Mouse (Mus musculus): ENCODE results near the gene Galnt7. TPM values are rescaled to one million over a fixed set of nuclear protein-coding genes. Genes with fewer than 3 reads are reported as not detected.
A peak's percentile ranks its signal among the peaks of the same experiment; 100 is the strongest.

Galnt7 gene
- total and polyA plus RNA-seq, 3 experiments: 26.7 to 33.5 (median 32.7) TPM

DNA sequence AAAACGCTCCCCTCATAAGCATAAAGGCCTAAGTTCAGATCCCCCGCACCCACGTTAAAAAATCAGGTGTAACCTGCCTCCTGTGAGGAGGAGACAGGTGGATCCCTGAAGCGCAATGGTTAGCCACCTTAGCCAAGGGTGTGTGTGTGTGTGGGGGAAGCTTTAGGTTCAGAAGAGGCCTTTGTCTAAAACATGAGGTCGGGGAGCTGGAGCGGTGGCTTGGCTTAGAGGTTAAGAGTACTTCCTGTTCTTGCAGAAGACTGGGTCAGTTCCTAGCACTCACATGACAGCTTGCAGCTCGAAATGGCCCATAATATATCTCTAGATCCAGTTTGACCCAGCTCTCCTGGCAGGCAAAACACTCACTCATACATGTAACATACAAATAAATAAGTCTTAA is 60.2 kb downstream of the Galnt7 start:
- H3K36me3 ChIP-seq (replicated peaks in 1 of 2; ENCODE audit: control insufficient read depth in 1 of 2, insufficient read depth in 1 of 2, low read length in 1 of 2): peaks cover 0 to 7% of the 10 kb centered on the region in 2 experiments
- peak overlapping the region; percentile 14 for H3K4me2 ChIP-seq (ENCODE audit: insufficient read depth, low read depth, poor library complexity, severe bottlenecking)
- H3K27me3 ChIP-seq (replicated peaks): no peaks in the 10 kb centered on the region
- TF ChIP-seq ZMIZ1 (IDR thresholded peaks at IDR 0.05; ENCODE audit: low read depth, low read length) (no peak), ELF1 (IDR thresholded peaks at IDR 0.05; ENCODE audit: low read depth, low read length) (peak; percentile 73), POLR2A (IDR thresholded peaks at IDR 0.05; ENCODE audit: low read depth, low read length) (0 out of 2 replicates have a peak, but pooled peaks have one; percentile 15)
- in situ Hi-C loops (cut with MboI; ENCODE audit: low pct_ligation_motif_present, low pct_unique_long_range_greater_than_20kb, low sequenced_read_pairs) (loop anchor here (5.0 kb wide), 1 partner anchor 55 kb away; no protein-coding TSS in a partner anchor), dilution Hi-C loops (cut with MboI; ENCODE audit: extremely low pct_ligation_motif_present, extremely low pct_unique_long_range_greater_than_20kb, low sequenced_read_pairs) (no loop called here)
- peaks cover 14 to 79% of the 10 kb centered on the region in 2 experiments for H3K4me1 ChIP-seq (ENCODE audit: control insufficient read depth in 1 of 2, insufficient read depth in 2 of 2)
- no peaks in the 10 kb centered on the region for H3K9me3 ChIP-seq (replicated peaks; ENCODE audit: low read length)
- peak; percentile 46 for DNase-seq (ENCODE audit: extremely low read depth)
- H3K27ac ChIP-seq (ENCODE audit: insufficient read depth, low read depth): peak overlapping the region; percentile 58
- H3K9ac ChIP-seq (ENCODE audit: insufficient read depth, low read depth): peak overlapping the region; percentile 82
- H3K4me3 ChIP-seq (replicated peaks in 1 of 3; ENCODE audit: low read depth in 2 of 3, low read length in 2 of 3, poor library complexity in 1 of 3): no peak overlapping the region
- H3K79me2 ChIP-seq (replicated peaks; ENCODE audit: control insufficient read depth, extremely low read depth, insufficient read depth, poor library complexity, severe bottlenecking): peaks cover 26% of the 10 kb centered on the region

DNA sequence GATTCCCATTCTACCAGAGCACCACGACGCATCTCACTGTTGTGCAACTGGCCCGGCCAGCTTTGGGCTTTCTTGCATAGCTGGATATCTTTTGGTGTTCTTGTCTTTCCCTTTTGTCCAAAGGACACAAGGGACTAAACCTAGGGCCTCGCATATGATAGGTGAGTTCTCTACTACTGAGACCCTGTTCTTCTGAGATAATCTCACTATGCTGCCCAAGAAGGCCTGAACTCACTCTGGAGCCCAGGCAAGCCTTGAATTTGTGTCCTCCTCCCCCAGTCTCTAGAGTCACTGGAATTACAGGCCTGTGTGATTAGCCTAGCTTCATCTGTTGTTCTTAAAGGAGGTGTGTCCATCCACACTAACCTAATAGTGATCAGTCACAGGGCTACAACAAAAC is 61.2 kb downstream of the Galnt7 start:
- Histone ChIP-seq H3K27me3 (replicated peaks) (no peaks in the 10 kb centered on the region), H3K4me2 (ENCODE audit: insufficient read depth, low read depth, poor library complexity, severe bottlenecking) (peak overlapping the region; percentile 78), H3K27ac (ENCODE audit: insufficient read depth, low read depth) (peak overlapping the region; percentile 79), H3K36me3 (replicated peaks in 1 of 2; ENCODE audit: control insufficient read depth in 1 of 2, insufficient read depth in 1 of 2, low read length in 1 of 2) (peaks cover 0 to 5% of the 10 kb centered on the region in 2 experiments), H3K9me3 (replicated peaks; ENCODE audit: low read length) (no peaks in the 10 kb centered on the region), H3K4me3 (replicated peaks in 1 of 3; ENCODE audit: low read depth in 2 of 3, low read length in 2 of 3, poor library complexity in 1 of 3) (peak overlapping the region in 1 of 3 experiments; percentile 18), H3K9ac (ENCODE audit: insufficient read depth, low read depth) (peak overlapping the region; percentile 82), H3K4me1 (ENCODE audit: control insufficient read depth in 1 of 2, insufficient read depth in 2 of 2) (peaks cover 15 to 87% of the 10 kb centered on the region in 2 experiments), H3K79me2 (replicated peaks; ENCODE audit: control insufficient read depth, extremely low read depth, insufficient read depth, poor library complexity, severe bottlenecking) (peaks cover 30% of the 10 kb centered on the region)
- dilution Hi-C loops (cut with MboI; ENCODE audit: extremely low pct_ligation_motif_present, extremely low pct_unique_long_range_greater_than_20kb, low sequenced_read_pairs) (no loop called here), in situ Hi-C loops (cut with MboI; ENCODE audit: low pct_ligation_motif_present, low pct_unique_long_range_greater_than_20kb, low sequenced_read_pairs) (loop anchor here (5.0 kb wide), 1 partner anchor 56 kb away; no protein-coding TSS in a partner anchor)
- no peak for DNase-seq (ENCODE audit: extremely low read depth)
- TF ChIP-seq POLR2AphosphoS2 (IDR thresholded peaks at IDR 0.05; ENCODE audit: low read depth, low read length) (no peak), SMC3 (IDR thresholded peaks at IDR 0.05; ENCODE audit: low read depth, low read length) (no peak), PAX5 (IDR thresholded peaks at IDR 0.05; ENCODE audit: low read length) (no peak), CHD2 (IDR thresholded peaks at IDR 0.05; ENCODE audit: low read length) (no peak), RAD21 (IDR thresholded peaks at IDR 0.05; ENCODE audit: low read depth, low read length) (no peak), JUND (conservative IDR thresholded peaks at IDR 0.05; ENCODE audit: low read depth, low read length) (no peak), MXI1 (IDR thresholded peaks at IDR 0.05; ENCODE audit: low read depth, low read length) (peak; percentile 52; the same call in 1 of the 2 replicates)

DNA sequence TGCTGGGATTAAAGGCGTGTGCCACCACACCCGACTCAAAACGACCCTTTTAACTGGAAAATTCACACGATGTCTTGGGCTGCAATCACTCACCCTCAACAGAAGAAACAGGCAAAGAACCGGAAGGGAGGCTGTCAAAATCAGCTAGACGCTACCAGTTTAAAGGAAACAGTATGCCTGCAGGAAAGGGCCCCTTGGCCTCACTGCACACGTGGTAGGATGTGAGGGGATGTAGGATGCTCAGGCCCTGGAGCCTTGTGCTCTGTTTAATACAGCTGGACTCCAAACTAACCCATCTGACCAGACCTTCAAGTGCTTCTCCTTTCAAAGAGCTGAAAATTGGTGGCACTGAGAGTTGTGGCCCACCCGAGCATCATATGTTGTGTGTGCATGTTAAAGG is 62.8 kb downstream of the Galnt7 start:
- peaks cover 0 to 2% of the 10 kb centered on the region in 2 experiments for H3K36me3 ChIP-seq (replicated peaks in 1 of 2; ENCODE audit: control insufficient read depth in 1 of 2, insufficient read depth in 1 of 2, low read length in 1 of 2)
- DNase-seq (ENCODE audit: extremely low read depth): no peak
- peaks cover 13 to 95% of the 10 kb centered on the region in 2 experiments for H3K4me1 ChIP-seq (ENCODE audit: control insufficient read depth in 1 of 2, insufficient read depth in 2 of 2)
- no peaks in the 10 kb centered on the region for H3K27me3 ChIP-seq (replicated peaks)
- TF ChIP-seq USF1 (IDR thresholded peaks at IDR 0.05; ENCODE audit: low read depth, low read length): no peak
- no peak for TF ChIP-seq MEF2A (IDR thresholded peaks at IDR 0.05; ENCODE audit: borderline replicate concordance, low read depth, low read length)
- TF ChIP-seq CTCF (conservative IDR thresholded peaks at IDR 0.05 in 1 of 2, IDR thresholded peaks at IDR 0.05 in 1 of 2; ENCODE audit: low read depth in 2 of 2, low read length in 2 of 2): no peak
- TF ChIP-seq KAT2A (IDR thresholded peaks at IDR 0.05; ENCODE audit: insufficient replicate concordance, low read length): no peak
- TF ChIP-seq IRF4 (IDR thresholded peaks at IDR 0.05; ENCODE audit: low read depth, low read length): no peak
- no peak for TF ChIP-seq ELF1 (IDR thresholded peaks at IDR 0.05; ENCODE audit: low read depth, low read length)
- no peak for TF ChIP-seq POLR2AphosphoS2 (IDR thresholded peaks at IDR 0.05; ENCODE audit: low read depth, low read length)
- no peak for TF ChIP-seq ZKSCAN1 (IDR thresholded peaks at IDR 0.05; ENCODE audit: borderline replicate concordance, low read depth, low read length)
- TF ChIP-seq CHD1 (IDR thresholded peaks at IDR 0.05; ENCODE audit: low read depth, low read length): 0 out of 2 replicates have a peak, but pooled peaks have one; percentile 59
- TF ChIP-seq RAD21 (IDR thresholded peaks at IDR 0.05; ENCODE audit: low read depth, low read length): no peak
- TF ChIP-seq TCF12 (IDR thresholded peaks at IDR 0.05; ENCODE audit: low read depth, low read length): no peak
- TF ChIP-seq MAX (IDR thresholded peaks at IDR 0.05; ENCODE audit: low read length): peak; percentile 77
- TF ChIP-seq PAX5 (IDR thresholded peaks at IDR 0.05; ENCODE audit: low read length): no peak
- TF ChIP-seq MYC (IDR thresholded peaks at IDR 0.05; ENCODE audit: low read depth, low read length): 0 out of 2 replicates have a peak, but pooled peaks have one; percentile 55
- no peak for TF ChIP-seq JUND (conservative IDR thresholded peaks at IDR 0.05; ENCODE audit: low read depth, low read length)
- no peak for TF ChIP-seq ZC3H11A (IDR thresholded peaks at IDR 0.05; ENCODE audit: low read depth, low read length)
- in situ Hi-C loops (cut with MboI; ENCODE audit: low pct_ligation_motif_present, low pct_unique_long_range_greater_than_20kb, low sequenced_read_pairs): loop anchor here (5.0 kb wide), 1 partner anchor 57 kb away; no protein-coding TSS in a partner anchor
- peaks cover 33% of the 10 kb centered on the region for H3K79me2 ChIP-seq (replicated peaks; ENCODE audit: control insufficient read depth, extremely low read depth, insufficient read depth, poor library complexity, severe bottlenecking)
- peak overlapping the region; percentile 12; the same call in 1 of the 2 replicates for H3K4me2 ChIP-seq (ENCODE audit: insufficient read depth, low read depth, poor library complexity, severe bottlenecking)
- peak overlapping the region; percentile 74 for H3K27ac ChIP-seq (ENCODE audit: insufficient read depth, low read depth)
- dilution Hi-C loops (cut with MboI; ENCODE audit: extremely low pct_ligation_motif_present, extremely low pct_unique_long_range_greater_than_20kb, low sequenced_read_pairs): no loop called here
- peak overlapping the region; percentile 23 for H3K9ac ChIP-seq (ENCODE audit: insufficient read depth, low read depth)
- no peaks in the 10 kb centered on the region for H3K9me3 ChIP-seq (replicated peaks; ENCODE audit: low read length)
- peak overlapping the region in 1 of 3 experiments; percentile 19 for H3K4me3 ChIP-seq (replicated peaks in 1 of 3; ENCODE audit: low read depth in 2 of 3, low read length in 2 of 3, poor library complexity in 1 of 3)

Measured in CH12.LX (cell line).